Mouse (Mus musculus): ENCODE results near the gene H2-T3. TPM values are rescaled to one million over a fixed set of nuclear protein-coding genes. Genes with fewer than 3 reads are reported as not detected.
"Not testable (repeated sequence)": the region's sequence is repeated elsewhere in the genome, so short reads cannot be mapped to it uniquely, and the experiment has no call there.

The H2-T3 gene
- polyA plus RNA-seq, 1 experiment from 2014 or later = not detected

DNA sequence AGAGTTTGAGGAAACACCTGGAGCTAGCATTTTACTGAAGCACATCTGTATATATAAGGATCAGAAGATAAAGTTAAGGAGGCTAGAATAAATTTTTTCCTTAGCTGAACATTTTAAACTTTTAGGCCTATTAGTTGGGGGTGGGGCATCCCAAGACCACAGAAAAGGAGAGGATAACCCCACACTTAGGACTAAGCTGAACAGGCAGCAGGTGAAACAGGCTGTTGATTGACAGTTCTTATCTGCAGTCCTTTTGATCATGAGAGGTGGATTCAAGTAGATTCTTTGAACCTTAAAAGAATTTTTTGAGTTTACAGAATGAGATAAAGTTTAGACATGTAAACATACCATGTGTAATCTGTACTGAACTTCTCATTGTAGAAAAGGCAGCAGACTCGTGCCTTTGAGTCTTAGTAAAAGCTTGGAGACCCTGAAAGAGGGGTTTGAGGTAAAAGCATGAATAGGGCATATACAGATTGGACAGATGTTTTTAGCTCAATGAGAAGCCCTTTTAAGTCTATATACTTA, 19.7 kb downstream of the H2-T3 start:
- Histone ChIP-seq H3K27me3 (ENCODE audit: control insufficient read depth, insufficient read depth, low read length) (peaks cover 9% of the 10 kb centered on the region; the same call in 1 of the 2 replicates), H3K36me3 (ENCODE audit: control insufficient read depth, insufficient read depth, low read length) (no peaks in the 10 kb centered on the region), H3K9me3 (ENCODE audit: control insufficient read depth, low read length) (no peaks in the 10 kb centered on the region), H3K27ac (replicated peaks) (no peak overlapping the region), H3K4me3 (ENCODE audit: low read depth, low read length) (no peak overlapping the region), H3K4me1 (replicated peaks; ENCODE audit: control insufficient read depth, insufficient read depth) (no peaks in the 10 kb centered on the region), H3K4me2 (replicated peaks; ENCODE audit: low read depth) (no peak overlapping the region), H3K9ac (ENCODE audit: low read length) (no peak overlapping the region)
- ATAC-seq (ENCODE audit: low FRiP score, low TSS enrichment) (no peak), DNase-seq (ENCODE audit: low spot score) (no peak)
- 31% methylated on average over 1 of the region's 1 CpGs for WGBS
- no peak for TF ChIP-seq CTCF (IDR thresholded peaks at IDR 0.05; ENCODE audit: low read depth)
- TF ChIP-seq EP300 (optimal IDR thresholded peaks at IDR 0.05) = no peak

DNA sequence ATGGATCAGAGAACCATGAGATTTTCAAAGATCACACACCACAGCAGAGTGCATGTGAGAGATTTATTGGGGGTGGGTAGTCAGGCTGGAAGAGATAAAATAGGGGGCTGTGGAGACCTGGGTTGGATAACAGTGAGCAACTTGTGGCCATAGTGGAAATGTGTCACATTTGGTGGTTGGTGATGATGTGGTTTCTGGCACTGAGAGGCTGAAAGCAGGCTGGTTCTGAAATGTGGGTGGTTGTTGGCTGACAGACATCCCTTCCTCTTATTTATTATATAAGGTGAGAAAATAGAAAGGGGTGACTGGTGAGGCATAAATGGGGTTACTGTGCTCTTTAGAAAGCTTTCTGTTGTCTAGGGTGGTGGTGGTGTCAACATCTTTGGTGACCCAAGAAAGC, 20.3 kb downstream of the H2-T3 start:
- TF ChIP-seq CTCF (IDR thresholded peaks at IDR 0.05; ENCODE audit: low read depth) (no peak), EP300 (optimal IDR thresholded peaks at IDR 0.05) (no peak)
- DNase-seq (ENCODE audit: low spot score) (no peak), ATAC-seq (ENCODE audit: low FRiP score, low TSS enrichment) (no peak)
- H3K4me1 ChIP-seq (replicated peaks; ENCODE audit: control insufficient read depth, insufficient read depth) = no peaks in the 10 kb centered on the region
- no peak overlapping the region for H3K4me3 ChIP-seq (ENCODE audit: low read depth, low read length)
- H3K27ac ChIP-seq (replicated peaks) = no peak overlapping the region
- no peak overlapping the region for H3K4me2 ChIP-seq (replicated peaks; ENCODE audit: low read depth)
- H3K27me3 ChIP-seq (ENCODE audit: control insufficient read depth, insufficient read depth, low read length) = peaks cover 9% of the 10 kb centered on the region; the same call in 1 of the 2 replicates
- H3K9me3 ChIP-seq (ENCODE audit: control insufficient read depth, low read length) = no peaks in the 10 kb centered on the region
- no peaks in the 10 kb centered on the region for H3K36me3 ChIP-seq (ENCODE audit: control insufficient read depth, insufficient read depth, low read length)
- no peak overlapping the region for H3K9ac ChIP-seq (ENCODE audit: low read length)

DNA sequence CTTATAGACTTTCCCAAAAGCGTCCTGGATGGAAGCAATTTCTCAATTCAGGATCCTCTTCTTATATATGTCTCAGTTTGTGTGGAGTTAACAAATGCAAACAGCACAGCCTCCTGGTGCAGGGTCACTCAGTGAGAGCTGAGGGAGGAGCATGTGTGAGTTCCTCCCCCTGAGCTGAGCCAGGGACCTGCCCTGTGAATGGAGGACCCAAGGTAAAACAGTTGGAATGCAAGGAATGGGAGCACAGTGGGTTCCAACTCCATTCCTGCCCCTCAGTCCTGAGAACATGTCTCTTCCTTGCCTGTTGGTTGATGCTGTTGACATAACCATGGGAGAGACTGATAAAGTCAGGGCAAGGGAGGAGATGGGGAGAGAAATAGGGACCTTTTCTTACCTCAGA, 21.0 kb downstream of the H2-T3 start:
- H3K4me1 ChIP-seq (replicated peaks; ENCODE audit: control insufficient read depth, insufficient read depth); H3K36me3 ChIP-seq (ENCODE audit: control insufficient read depth, insufficient read depth, low read length); H3K9me3 ChIP-seq (ENCODE audit: control insufficient read depth, low read length); H3K9ac ChIP-seq (ENCODE audit: low read length); ATAC-seq (ENCODE audit: low FRiP score, low TSS enrichment); H3K4me2 ChIP-seq (replicated peaks; ENCODE audit: low read depth); H3K27ac ChIP-seq (replicated peaks); H3K4me3 ChIP-seq (ENCODE audit: low read depth, low read length); DNase-seq (ENCODE audit: low spot score); H3K27me3 ChIP-seq (ENCODE audit: control insufficient read depth, insufficient read depth, low read length): not testable (repeated sequence)
- no CpG with 5 or more reads among the region's 1 CpGs for WGBS

DNA sequence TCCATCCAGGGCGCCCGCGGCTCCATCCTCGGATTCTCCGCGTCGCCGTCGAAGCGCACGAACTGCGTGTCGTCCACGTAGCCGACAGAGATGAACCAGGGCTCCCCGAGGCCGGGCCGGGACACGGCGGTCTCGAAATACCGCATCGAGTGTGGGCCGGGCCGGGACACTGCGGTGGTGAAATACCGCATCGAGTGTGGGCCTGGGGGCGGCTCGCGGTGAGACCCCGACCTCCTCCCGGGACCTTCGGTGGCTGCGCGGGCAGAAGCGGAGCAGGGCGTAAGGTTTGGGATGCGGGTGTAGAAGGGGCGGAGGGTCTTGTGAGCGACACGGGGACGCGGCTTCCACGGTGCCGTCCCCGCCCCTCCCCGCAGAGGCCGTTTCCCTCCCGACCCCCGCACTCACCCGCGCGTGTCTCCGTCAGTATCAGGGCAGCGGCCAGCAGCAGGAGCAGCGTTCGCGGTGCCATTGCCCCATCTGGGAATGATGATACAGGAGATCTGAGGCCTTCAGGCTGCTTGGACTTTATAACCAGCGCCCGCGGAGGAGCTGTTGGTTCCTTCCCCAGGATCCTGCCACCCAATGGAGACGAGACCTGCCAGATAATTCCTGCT, 21.9 kb downstream of the H2-T3 start, which contains the start of gene Gm8909:
Gm8909 (minus strand) TSS at position 499 of the 614 bp plus-strand sequence.
- Histone ChIP-seq H3K9me3 (ENCODE audit: control insufficient read depth, low read length) (no peaks in the 10 kb centered on the region), H3K4me3 (ENCODE audit: low read depth, low read length) (peak within 1 kb of the TSS; percentile 52), H3K36me3 (ENCODE audit: control insufficient read depth, insufficient read depth, low read length) (no peaks in the 10 kb centered on the region), H3K27ac (replicated peaks) (no peak within 1 kb of the TSS), H3K4me2 (replicated peaks; ENCODE audit: low read depth) (peak within 1 kb of the TSS; percentile 58), H3K9ac (ENCODE audit: low read length) (no peak within 1 kb of the TSS), H3K4me1 (replicated peaks; ENCODE audit: control insufficient read depth, insufficient read depth) (no peaks in the 10 kb centered on the region), H3K27me3 (ENCODE audit: control insufficient read depth, insufficient read depth, low read length) (peaks cover 9% of the 10 kb centered on the region; the same call in 1 of the 2 replicates)
- TF ChIP-seq EP300 (optimal IDR thresholded peaks at IDR 0.05) = no peak
- TF ChIP-seq CTCF (IDR thresholded peaks at IDR 0.05; ENCODE audit: low read depth) = no peak
- ATAC-seq (ENCODE audit: low FRiP score, low TSS enrichment) = 0 out of 2 replicates have a peak, but pooled peaks have one; percentile 45
- under 1% methylated on average over 59 of the region's 63 CpGs for WGBS
- no peak for DNase-seq (ENCODE audit: low spot score)

GRCm38 (mm10) chr17:36167306-36168038, 22.6 kb downstream of the H2-T3 start:
- Histone ChIP-seq H3K4me1 (replicated peaks; ENCODE audit: control insufficient read depth, insufficient read depth) (no peaks in the 10 kb centered on the region), H3K27ac (replicated peaks) (no peak overlapping the region), H3K27me3 (ENCODE audit: control insufficient read depth, insufficient read depth, low read length) (peaks cover 9% of the 10 kb centered on the region; the same call in 1 of the 2 replicates), H3K36me3 (ENCODE audit: control insufficient read depth, insufficient read depth, low read length) (no peaks in the 10 kb centered on the region), H3K4me2 (replicated peaks; ENCODE audit: low read depth) (peak overlapping the region; percentile 58), H3K9me3 (ENCODE audit: control insufficient read depth, low read length) (no peaks in the 10 kb centered on the region), H3K9ac (ENCODE audit: low read length) (no peak overlapping the region), H3K4me3 (ENCODE audit: low read depth, low read length) (peak overlapping the region; percentile 52)
- peak; percentile 60 for DNase-seq (ENCODE audit: low spot score)
- 2% methylated on average over 42 of the region's 51 CpGs for WGBS
- TF ChIP-seq CTCF (IDR thresholded peaks at IDR 0.05; ENCODE audit: low read depth) = no peak
- TF ChIP-seq EP300 (optimal IDR thresholded peaks at IDR 0.05) = no peak
- peak; percentile 69 for ATAC-seq (ENCODE audit: low FRiP score, low TSS enrichment)

DNA sequence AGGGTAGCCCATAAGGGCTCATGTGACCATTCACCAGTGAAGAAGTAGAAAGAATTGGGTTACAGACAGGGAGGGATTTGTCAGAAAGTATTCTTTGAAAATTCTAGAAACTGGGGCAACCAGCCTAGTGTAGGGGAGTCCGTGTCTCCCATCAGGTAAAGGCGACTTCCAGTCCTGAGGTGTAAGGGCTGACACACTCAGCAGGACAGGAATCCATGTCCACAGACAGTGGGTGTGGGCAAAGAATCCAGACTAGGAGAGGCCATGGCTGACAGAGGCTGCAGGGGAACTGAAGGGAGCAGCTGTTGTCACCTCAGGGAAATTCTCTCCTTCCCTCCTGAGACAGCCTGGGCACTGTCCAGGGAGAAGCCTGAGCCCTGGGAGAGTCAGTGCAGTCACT, 23.2 kb downstream of the H2-T3 start:
- not testable (repeated sequence) for H3K4me3 ChIP-seq (ENCODE audit: low read depth, low read length); H3K27me3 ChIP-seq (ENCODE audit: control insufficient read depth, insufficient read depth, low read length); DNase-seq (ENCODE audit: low spot score); H3K9ac ChIP-seq (ENCODE audit: low read length); H3K36me3 ChIP-seq (ENCODE audit: control insufficient read depth, insufficient read depth, low read length); H3K4me2 ChIP-seq (replicated peaks; ENCODE audit: low read depth); ATAC-seq (ENCODE audit: low FRiP score, low TSS enrichment); H3K4me1 ChIP-seq (replicated peaks; ENCODE audit: control insufficient read depth, insufficient read depth); H3K9me3 ChIP-seq (ENCODE audit: control insufficient read depth, low read length); H3K27ac ChIP-seq (replicated peaks)
- 35% methylated on average over 2 of the region's 2 CpGs for WGBS

Data from stomach, postnatal 0 days (tissue).